In genomic region chrX:100738918-100739317, GRCm38 (mm10) we compare ENCODE assay signal across 8 mouse cellular contexts. TPM values are rescaled to one million over a fixed set of nuclear protein-coding genes. Genes with fewer than 3 reads are reported as not detected.
DNase-seq lines count a peak whose midpoint lies in the region; ATAC-seq and TF ChIP-seq lines count a peak whose summit lies in the region.
"Had no signal": no experiment of that assay in that cellular context is flagged by ENCODE, and none has a peak within 500 bp of the region (broad histone marks: within the 10 kb centered on the region; RNA-seq: fewer than 3 reads in every experiment).

No protein-coding gene starts in this region.

- peak overlapping the region; percentile 27 for H3K4me3 ChIP-seq in hindbrain, postnatal 0 days (ENCODE audit: low read length)

- peak overlapping the region; percentile 41; the same call in 1 of the 2 replicates for H3K27ac ChIP-seq in hindbrain, postnatal 0 days

- H3K4me1 ChIP-seq in hindbrain, postnatal 0 days (ENCODE audit: insufficient read depth, low read length) = no peaks in the 10 kb centered on the region

- ATAC-seq in hindbrain, postnatal 0 days = peak; percentile 82

- peak; percentile 72 for TF ChIP-seq CTCF in hindbrain, postnatal 0 days (IDR thresholded peaks at IDR 0.05; ENCODE audit: low read depth)

- intact Hi-C loops in gastrocnemius, postnatal 14 days (cut with DNase I; ENCODE audit: low total_unique reads) = no loop called here

- no peaks in the 10 kb centered on the region for H3K36me3 ChIP-seq in hindbrain, postnatal 0 days (ENCODE audit: insufficient read depth, low read length)

- 22% methylated on average over 14 of the region's 14 CpGs for WGBS in hindbrain, postnatal 0 days

- H3K27me3 ChIP-seq in hindbrain, postnatal 0 days (ENCODE audit: insufficient read depth, low read length) = no peaks in the 10 kb centered on the region

- no peaks in the 10 kb centered on the region for H3K9me3 ChIP-seq in hindbrain, postnatal 0 days (ENCODE audit: low read length)

- H3K4me2 ChIP-seq in hindbrain, postnatal 0 days (ENCODE audit: low read depth, low read length) = peak overlapping the region; percentile 51

- 0 out of 2 replicates have a peak overlapping the region, but pooled peaks have one; percentile 21 for H3K9ac ChIP-seq in hindbrain, postnatal 0 days (replicated peaks; ENCODE audit: low read length)

- peak; percentile 71 for DNase-seq in adrenal gland, postnatal 10 days
- DNase-seq in embryo, embryonic 10 days (ENCODE audit: low spot score) = peak; percentile 77
- DNase-seq in gastrocnemius, postnatal 14 days = peak; percentile 67
- DNase-seq in hindbrain, postnatal 0 days (ENCODE audit: low spot score) = peak; percentile 77
- DNase-seq in left cerebral cortex, adult 8-10 months (ENCODE audit: low spot score in 2 of 2) = peak; percentile 34 to 41
- DNase-seq in lung, postnatal 4 days = peak; percentile 74 to 75
- DNase-seq in right cerebral cortex, adult 2 months (ENCODE audit: low spot score in 2 of 2) = peak; percentile 75 to 79

RNA-seq across cellular contexts. Expression of gene Gdpd2, which starts 9.2 kb away (rescaled TPM):
- 1 to 10 TPM in 1 of 2 experiments, under 1 TPM in 1; 0.69 to 1.2 TPM for total RNA-seq in adrenal gland, postnatal 10 days (2021)
- total RNA-seq in gastrocnemius, postnatal 14 days (2021) = under 1 TPM; 0.11 to 0.37 TPM
- 31.8 and 46.5 TPM in 2 replicates for total RNA-seq in hindbrain, postnatal 0 days (2014; rRNA removed)
- 35.2 and 38.2 TPM in 2 replicates for polyA plus RNA-seq in hindbrain, postnatal 0 days (2015; fragmentation: Nextera tagmentation; extraction: Ambion mirVana)
- total RNA-seq in left cerebral cortex, adult 8-10 months (2022) = 10 to 100 TPM in 1 of 4 experiments, 1 to 10 TPM in 3; 5.5 to 10.9 (median 6.8) TPM
- total RNA-seq: neutrophil, adult 5-6 weeks had no signal

RNA-seq across cellular contexts. Expression of gene Dlg3, which starts 28.6 kb away (rescaled TPM):
- 10 to 100 TPM; 20.2 to 29.0 TPM for total RNA-seq in adrenal gland, postnatal 10 days (2021)
- total RNA-seq in gastrocnemius, postnatal 14 days (2021) = 1 to 10 TPM; 1.7 to 2.3 TPM
- total RNA-seq in hindbrain, postnatal 0 days (2014; rRNA removed) = 35.5 and 39.9 TPM in 2 replicates
- 2.9 and 3.7 TPM in 2 replicates for polyA plus RNA-seq in hindbrain, postnatal 0 days (2015; fragmentation: Nextera tagmentation; extraction: Ambion mirVana)
- 100 to 1,000 TPM; 121 to 133 (median 126) TPM for total RNA-seq in left cerebral cortex, adult 8-10 months (2022)

Comparison
In these comparisons a context has a peak if more than half of its experiments do, and no peak if none do; other contexts are left out.
1. Peak in every context shown above with its lines: DNase-seq, ATAC-seq, H3K4me3 ChIP-seq and H3K27ac ChIP-seq.
2. RNA of gene Dlg3, which starts 28.6 kb away (total RNA-seq): 121 to 133 TPM in left cerebral cortex, adult 8-10 months, 35.5 to 39.9 TPM in hindbrain, postnatal 0 days and 20.2 to 29.0 TPM in adrenal gland, postnatal 10 days; 1.7 to 2.3 TPM in gastrocnemius, postnatal 14 days; every median in the first group is over 4 times any median in the second.